Mouse (Mus musculus): Measurements from ENCODE around the gene Scube1. TPM values are rescaled to one million over a fixed set of nuclear protein-coding genes. Genes with fewer than 3 reads are reported as not detected.

Scube1 gene
- polyA plus RNA-seq (2012; rRNA removed; ENCODE audit: low replicate concordance): 10.7 and 12.7 TPM in 2 replicates

GRCm38 (mm10) chr15:83724886-83725269, at the start of gene Scube1:
Gene Scube1 (minus strand): TSS chr15:83725021.

GRCm38 (mm10) chr15:83594513-83595363, 130.1 kb downstream of the Scube1 start, which contains the start of gene Ttll12:
Gene Ttll12 (minus strand): TSS chr15:83595157.

GRCm38 (mm10) chr15:83563327-83563856, 161.4 kb downstream of the Scube1 start, which contains the start of the genes Tspo and Mcat:
Gene Tspo (plus strand): TSS chr15:83563592.
Gene Mcat (minus strand): TSS chr15:83563787.

Other genes starting within 250 kb of the Scube1 start
- gene Ttll1, start 214.1 kb downstream of the Scube1 start, polyA plus RNA-seq (2012; rRNA removed; ENCODE audit: low replicate concordance): 1.00 and 2.0 TPM in 2 replicates
- 4.4 and 5.6 TPM in 2 replicates for gene Bik, start 198.2 kb downstream of the Scube1 start, polyA plus RNA-seq (2012; rRNA removed; ENCODE audit: low replicate concordance)
- 318 and 325 TPM in 2 replicates for gene Tspo, start 161.4 kb downstream of the Scube1 start, polyA plus RNA-seq (2012; rRNA removed; ENCODE audit: low replicate concordance)
- gene Mcat, start 161.2 kb downstream of the Scube1 start, polyA plus RNA-seq (2012; rRNA removed; ENCODE audit: low replicate concordance): 23.7 and 37.5 TPM in 2 replicates
- gene Ttll12, start 129.9 kb downstream of the Scube1 start, polyA plus RNA-seq (2012; rRNA removed; ENCODE audit: low replicate concordance): 15.8 and 24.0 TPM in 2 replicates
- gene Mpped1, start 54.4 kb upstream of the Scube1 start, polyA plus RNA-seq (2012; rRNA removed; ENCODE audit: low replicate concordance): not detected in 2 replicates

Measured in duodenum, adult 2 months (tissue).